Mouse (Mus musculus) megakaryocyte progenitor cell, adult 5-6 weeks (primary cell): ENCODE measurements around the gene Gm13271. TPM values are rescaled to one million over a fixed set of nuclear protein-coding genes. Genes with fewer than 3 reads are reported as not detected.

Source experiments
- total RNA-seq, 2 experiments: library from RNA; stranded (forward) in 1 of 2; stranded (reverse) in 1 of 2; fragments of 157-497, 149-512 nt in 1 of 2; fragments of 200-1000 nt in 1 of 2; gene quantifications; 2 replicates each; pipeline versions ENCODE4 v1.2.3 to v1.2.4; 2015 to 2017

Gm13271 gene
- total RNA-seq, 2 experiments from 2014 or later = not detected

Other genes with a start within 250 kb of the Gm13271 start
Only the 30 nearest of the 32 such genes appear.
- not detected in 2 replicates for gene Ifna14, start 183.1 kb upstream of the Gm13271 start, total RNA-seq (2015)
- gene Ifna14, start 183.1 kb upstream of the Gm13271 start, total RNA-seq (2017) = not detected in 2 replicates
- gene Ifna9, start 162.5 kb upstream of the Gm13271 start, total RNA-seq (2015) = not detected in 2 replicates
- not detected in 2 replicates for gene Ifna9, start 162.5 kb upstream of the Gm13271 start, total RNA-seq (2017)
- gene Ifna12, start 151.5 kb upstream of the Gm13271 start, total RNA-seq (2015) = not detected in 2 replicates
- gene Ifna12, start 151.5 kb upstream of the Gm13271 start, total RNA-seq (2017) = not detected in 2 replicates
- gene C87499, start 120.5 kb upstream of the Gm13271 start, total RNA-seq (2015) = not detected in 2 replicates
- gene C87499, start 120.5 kb upstream of the Gm13271 start, total RNA-seq (2017) = not detected in 2 replicates
- gene Ifna13, start 110.4 kb upstream of the Gm13271 start, total RNA-seq (2015) = not detected in 2 replicates
- 0.20 and 0.29 TPM in 2 replicates for gene Ifna13, start 110.4 kb upstream of the Gm13271 start, total RNA-seq (2017)
- gene Ifna16, start 77.9 kb upstream of the Gm13271 start, total RNA-seq (2015) = not detected in 2 replicates
- not detected in 2 replicates for gene Ifna16, start 77.9 kb upstream of the Gm13271 start, total RNA-seq (2017)
- not detected in 2 replicates for gene Ifna2, start 71.0 kb upstream of the Gm13271 start, total RNA-seq (2015)
- not detected in 2 replicates for gene Ifna2, start 71.0 kb upstream of the Gm13271 start, total RNA-seq (2017)
- gene Ifnab, start 63.5 kb upstream of the Gm13271 start, total RNA-seq (2015) = not detected in 2 replicates
- not detected in 2 replicates for gene Ifnab, start 63.5 kb upstream of the Gm13271 start, total RNA-seq (2017)
- 0.56 TPM in 1 of 2 replicates, not detected in the other for gene Gm26566, start 33.1 kb upstream of the Gm13271 start, total RNA-seq (2015)
- gene Gm26566, start 33.1 kb upstream of the Gm13271 start, total RNA-seq (2017) = 1.2 and 1.5 TPM in 2 replicates
- 48.8 and 49.8 TPM in 2 replicates for gene Klhl9, start 32.4 kb upstream of the Gm13271 start, total RNA-seq (2015)
- 70.2 and 85.6 TPM in 2 replicates for gene Klhl9, start 32.4 kb upstream of the Gm13271 start, total RNA-seq (2017)
- not detected in 2 replicates for gene Gm13283, start 5.3 kb downstream of the Gm13271 start, total RNA-seq (2015)
- 0.67 and 0.68 TPM in 2 replicates for gene Gm13283, start 5.3 kb downstream of the Gm13271 start, total RNA-seq (2017)
- not detected in 2 replicates for gene Gm13290, start 19.0 kb downstream of the Gm13271 start, total RNA-seq (2015)
- gene Gm13290, start 19.0 kb downstream of the Gm13271 start, total RNA-seq (2017) = not detected in 2 replicates
- gene Gm13289, start 22.1 kb downstream of the Gm13271 start, total RNA-seq (2015) = not detected in 2 replicates
- not detected in 2 replicates for gene Gm13289, start 22.1 kb downstream of the Gm13271 start, total RNA-seq (2017)
- 0.49 TPM in 1 of 2 replicates, not detected in the other for gene Gm13272, start 25.0 kb downstream of the Gm13271 start, total RNA-seq (2015)
- gene Gm13272, start 25.0 kb downstream of the Gm13271 start, total RNA-seq (2017) = not detected in 2 replicates
- 0.25 TPM in 1 of 2 replicates, not detected in the other for gene Ifnz, start 27.3 kb downstream of the Gm13271 start, total RNA-seq (2015)
- not detected in 2 replicates for gene Ifnz, start 27.3 kb downstream of the Gm13271 start, total RNA-seq (2017)
- gene Gm13276, start 30.8 kb downstream of the Gm13271 start, total RNA-seq (2015) = not detected in 2 replicates
- gene Gm13276, start 30.8 kb downstream of the Gm13271 start, total RNA-seq (2017) = not detected in 2 replicates
- gene Gm13277, start 33.8 kb downstream of the Gm13271 start, total RNA-seq (2015) = not detected in 2 replicates
- gene Gm13277, start 33.8 kb downstream of the Gm13271 start, total RNA-seq (2017) = not detected in 2 replicates
- gene Gm13278, start 36.7 kb downstream of the Gm13271 start, total RNA-seq (2015) = not detected in 2 replicates
- gene Gm13278, start 36.7 kb downstream of the Gm13271 start, total RNA-seq (2017) = not detected in 2 replicates
- gene Gm13275, start 39.6 kb downstream of the Gm13271 start, total RNA-seq (2015) = not detected in 2 replicates
- gene Gm13275, start 39.6 kb downstream of the Gm13271 start, total RNA-seq (2017) = not detected in 2 replicates
- not detected in 2 replicates for gene Gm13279, start 42.5 kb downstream of the Gm13271 start, total RNA-seq (2015)
- gene Gm13279, start 42.5 kb downstream of the Gm13271 start, total RNA-seq (2017) = not detected in 2 replicates
- gene Gm13285, start 44.8 kb downstream of the Gm13271 start, total RNA-seq (2015) = not detected in 2 replicates
- not detected in 2 replicates for gene Gm13285, start 44.8 kb downstream of the Gm13271 start, total RNA-seq (2017)
- not detected in 2 replicates for gene Gm13287, start 48.4 kb downstream of the Gm13271 start, total RNA-seq (2015)
- gene Gm13287, start 48.4 kb downstream of the Gm13271 start, total RNA-seq (2017) = not detected in 2 replicates
- 0.07 TPM in 1 of 2 replicates, not detected in the other for gene Gm13288, start 50.7 kb downstream of the Gm13271 start, total RNA-seq (2015)
- gene Gm13288, start 50.7 kb downstream of the Gm13271 start, total RNA-seq (2017) = 0.07 and 0.12 TPM in 2 replicates
- gene Ifna7, start 61.4 kb downstream of the Gm13271 start, total RNA-seq (2015) = not detected in 2 replicates
- not detected in 2 replicates for gene Ifna7, start 61.4 kb downstream of the Gm13271 start, total RNA-seq (2017)
- gene Ifna11, start 65.1 kb downstream of the Gm13271 start, total RNA-seq (2015) = not detected in 2 replicates
- gene Ifna11, start 65.1 kb downstream of the Gm13271 start, total RNA-seq (2017) = not detected in 2 replicates
- not detected in 2 replicates for gene Ifna6, start 72.5 kb downstream of the Gm13271 start, total RNA-seq (2015)
- gene Ifna6, start 72.5 kb downstream of the Gm13271 start, total RNA-seq (2017) = not detected in 2 replicates
- not detected in 2 replicates for gene Ifna5, start 80.7 kb downstream of the Gm13271 start, total RNA-seq (2015)
- gene Ifna5, start 80.7 kb downstream of the Gm13271 start, total RNA-seq (2017) = not detected in 2 replicates
- not detected in 2 replicates for gene Ifna4, start 87.0 kb downstream of the Gm13271 start, total RNA-seq (2015)
- gene Ifna4, start 87.0 kb downstream of the Gm13271 start, total RNA-seq (2017) = not detected in 2 replicates
- not detected in 2 replicates for gene Ifna1, start 95.2 kb downstream of the Gm13271 start, total RNA-seq (2015)
- not detected in 2 replicates for gene Ifna1, start 95.2 kb downstream of the Gm13271 start, total RNA-seq (2017)
- not detected in 2 replicates for gene Ifne, start 125.3 kb downstream of the Gm13271 start, total RNA-seq (2015)
- not detected in 2 replicates for gene Ifne, start 125.3 kb downstream of the Gm13271 start, total RNA-seq (2017)